Mouse (Mus musculus): ENCODE results near the gene Farp2. TPM values are rescaled to one million over a fixed set of nuclear protein-coding genes. Genes with fewer than 3 reads are reported as not detected.

The Farp2 gene
- polyA plus RNA-seq, 1 experiment from 2014 or later, result 5.1 TPM

- ATAC-seq, result no peak
- Histone ChIP-seq H3K4me2 (ENCODE audit: low read depth, low read length) (no peak overlapping the region), H3K27me3 (replicated peaks; ENCODE audit: control insufficient read depth, insufficient read depth, low read length) (no peaks in the 10 kb centered on the region), H3K9me3 (ENCODE audit: control insufficient read depth, low read length) (no peaks in the 10 kb centered on the region), H3K27ac (ENCODE audit: low read length) (no peak overlapping the region), H3K4me1 (ENCODE audit: control insufficient read depth, insufficient read depth, low read length) (no peaks in the 10 kb centered on the region), H3K9ac (ENCODE audit: low read depth, low read length) (no peak overlapping the region), H3K36me3 (ENCODE audit: control insufficient read depth, insufficient read depth, low read length) (no peaks in the 10 kb centered on the region), H3K4me3 (ENCODE audit: low read length) (no peak overlapping the region)
- 86% methylated on average over 4 of the region's 4 CpGs for WGBS
Observed at GRCm38 (mm10) chr1:93577861-93578260, 66.0 kb downstream of the Farp2 start.

GRCm38 (mm10) chr1:93581545-93581944, 69.7 kb downstream of the Farp2 start:
- Histone ChIP-seq H3K4me1 (ENCODE audit: control insufficient read depth, insufficient read depth, low read length) (no peaks in the 10 kb centered on the region), H3K27me3 (replicated peaks; ENCODE audit: control insufficient read depth, insufficient read depth, low read length) (no peaks in the 10 kb centered on the region), H3K36me3 (ENCODE audit: control insufficient read depth, insufficient read depth, low read length) (peaks cover 2% of the 10 kb centered on the region; the same call in 1 of the 2 replicates), H3K9ac (ENCODE audit: low read depth, low read length) (no peak overlapping the region), H3K27ac (ENCODE audit: low read length) (no peak overlapping the region), H3K4me2 (ENCODE audit: low read depth, low read length) (no peak overlapping the region), H3K9me3 (ENCODE audit: control insufficient read depth, low read length) (no peaks in the 10 kb centered on the region), H3K4me3 (ENCODE audit: low read length) (no peak overlapping the region)
- ATAC-seq, result no peak
- WGBS, result 96% methylated on average over 7 of the region's 7 CpGs

DNA sequence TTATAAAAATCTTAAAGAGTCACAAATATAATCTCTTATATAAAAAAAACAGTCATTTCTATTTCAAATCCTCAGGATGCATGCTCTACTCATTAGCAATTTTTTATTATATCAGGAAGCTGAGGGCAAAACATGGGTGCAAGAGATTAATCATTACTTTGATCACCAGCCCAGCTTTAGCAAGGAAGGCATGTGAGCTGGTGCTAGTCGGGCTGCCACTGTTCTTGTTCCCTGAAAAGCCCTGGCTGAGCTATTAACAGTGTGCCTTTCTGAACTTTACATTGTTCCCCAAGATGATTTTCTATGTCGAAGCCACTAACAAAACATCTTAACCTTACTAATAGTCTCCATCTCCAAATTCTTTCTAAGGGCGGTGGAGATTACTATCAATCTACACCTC, 76.5 kb downstream of the Farp2 start:
- Histone ChIP-seq H3K9me3 (ENCODE audit: control insufficient read depth, low read length) (no peaks in the 10 kb centered on the region), H3K27ac (ENCODE audit: low read length) (no peak overlapping the region), H3K9ac (ENCODE audit: low read depth, low read length) (no peak overlapping the region), H3K27me3 (replicated peaks; ENCODE audit: control insufficient read depth, insufficient read depth, low read length) (no peaks in the 10 kb centered on the region), H3K4me3 (ENCODE audit: low read length) (no peak overlapping the region), H3K36me3 (ENCODE audit: control insufficient read depth, insufficient read depth, low read length) (peaks cover 2% of the 10 kb centered on the region; the same call in 1 of the 2 replicates), H3K4me2 (ENCODE audit: low read depth, low read length) (no peak overlapping the region), H3K4me1 (ENCODE audit: control insufficient read depth, insufficient read depth, low read length) (no peaks in the 10 kb centered on the region)
- no peak for ATAC-seq
- WGBS, result 75% methylated on average over 3 of the region's 3 CpGs

DNA sequence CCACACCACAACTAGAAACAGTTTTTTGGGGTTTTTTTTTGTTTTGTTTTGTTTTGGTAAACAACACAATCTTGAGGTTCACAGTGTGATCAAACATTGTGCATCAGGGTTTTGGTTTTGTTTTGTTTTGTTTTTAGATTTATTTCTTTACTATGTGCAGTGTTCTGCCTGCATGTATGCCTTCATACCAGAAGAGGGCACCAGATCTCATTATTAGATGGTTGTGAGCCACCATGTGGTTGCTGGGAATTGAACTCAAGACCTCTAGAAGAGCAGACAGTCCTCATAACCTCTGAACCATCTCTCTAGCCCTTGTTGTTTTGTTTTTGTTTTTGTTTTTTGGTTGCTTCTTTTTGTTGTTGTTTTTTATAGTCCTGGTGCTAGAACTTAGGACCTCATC, 82.1 kb downstream of the Farp2 start:
- ATAC-seq, result no peak
- no peak overlapping the region for H3K4me2 ChIP-seq (ENCODE audit: low read depth, low read length)
- no peaks in the 10 kb centered on the region for H3K27me3 ChIP-seq (replicated peaks; ENCODE audit: control insufficient read depth, insufficient read depth, low read length)
- H3K9ac ChIP-seq (ENCODE audit: low read depth, low read length), result no peak overlapping the region
- no peaks in the 10 kb centered on the region for H3K4me1 ChIP-seq (ENCODE audit: control insufficient read depth, insufficient read depth, low read length)
- no peak overlapping the region for H3K27ac ChIP-seq (ENCODE audit: low read length)
- no peaks in the 10 kb centered on the region for H3K9me3 ChIP-seq (ENCODE audit: control insufficient read depth, low read length)
- no peak overlapping the region for H3K4me3 ChIP-seq (ENCODE audit: low read length)
- H3K36me3 ChIP-seq (ENCODE audit: control insufficient read depth, insufficient read depth, low read length), result no peaks in the 10 kb centered on the region

DNA sequence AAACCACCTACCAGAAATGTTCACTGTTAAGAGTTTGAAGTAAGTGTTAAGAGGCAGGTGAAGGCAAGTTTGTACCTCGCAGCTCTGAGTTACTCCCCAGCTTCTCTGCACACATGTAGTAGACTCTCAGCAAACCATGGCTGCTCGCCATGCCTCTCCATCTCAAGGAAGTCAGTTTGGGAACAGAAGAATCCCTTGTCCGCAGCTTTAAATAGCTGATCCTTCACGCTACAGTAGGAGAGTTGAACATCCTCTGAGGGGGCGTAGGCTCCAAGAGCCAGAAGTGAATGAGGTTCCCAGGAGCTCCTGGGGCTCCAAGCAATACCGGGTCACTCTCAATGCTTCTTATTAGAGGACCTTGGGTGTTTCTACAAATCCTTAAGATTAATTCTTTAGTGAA, 84.0 kb downstream of the Farp2 start:
- Histone ChIP-seq H3K9me3 (ENCODE audit: control insufficient read depth, low read length) (no peaks in the 10 kb centered on the region), H3K4me1 (ENCODE audit: control insufficient read depth, insufficient read depth, low read length) (no peaks in the 10 kb centered on the region), H3K4me2 (ENCODE audit: low read depth, low read length) (no peak overlapping the region), H3K27me3 (replicated peaks; ENCODE audit: control insufficient read depth, insufficient read depth, low read length) (no peaks in the 10 kb centered on the region), H3K27ac (ENCODE audit: low read length) (no peak overlapping the region), H3K4me3 (ENCODE audit: low read length) (no peak overlapping the region), H3K36me3 (ENCODE audit: control insufficient read depth, insufficient read depth, low read length) (no peaks in the 10 kb centered on the region), H3K9ac (ENCODE audit: low read depth, low read length) (no peak overlapping the region)
- ATAC-seq, result no peak
- WGBS, result 79% methylated on average over 6 of the region's 6 CpGs

DNA sequence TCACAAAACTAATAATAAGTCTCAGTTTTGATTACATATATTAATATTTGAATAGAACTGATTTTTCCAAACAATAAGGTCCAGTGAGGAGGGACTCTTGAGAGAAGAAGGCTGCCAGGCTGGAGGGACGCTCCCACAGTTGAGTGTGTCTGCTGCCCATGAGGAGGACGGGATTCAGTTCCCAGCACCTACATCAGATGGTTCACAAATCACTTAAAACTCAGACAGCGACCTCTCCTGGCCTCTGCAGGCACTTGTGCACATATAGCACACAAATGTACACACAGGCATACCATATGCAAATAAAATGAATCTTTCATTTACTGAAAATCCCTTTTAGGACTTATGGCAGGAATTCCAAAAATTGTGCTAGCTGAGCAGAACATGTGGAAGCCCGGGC, 91.0 kb downstream of the Farp2 start:
- Histone ChIP-seq H3K9me3 (ENCODE audit: control insufficient read depth, low read length) (0 out of 2 replicates have a peak, but pooled peaks cover 2% of the 10 kb centered on the region), H3K4me3 (ENCODE audit: low read length) (no peak overlapping the region), H3K36me3 (ENCODE audit: control insufficient read depth, insufficient read depth, low read length) (no peaks in the 10 kb centered on the region), H3K9ac (ENCODE audit: low read depth, low read length) (no peak overlapping the region), H3K27me3 (replicated peaks; ENCODE audit: control insufficient read depth, insufficient read depth, low read length) (no peaks in the 10 kb centered on the region), H3K4me2 (ENCODE audit: low read depth, low read length) (no peak overlapping the region), H3K4me1 (ENCODE audit: control insufficient read depth, insufficient read depth, low read length) (no peaks in the 10 kb centered on the region), H3K27ac (ENCODE audit: low read length) (no peak overlapping the region)
- WGBS, result 79% methylated on average over 4 of the region's 4 CpGs
- ATAC-seq, result no peak

GRCm38 (mm10) chr1:93603921-93604320, 92.0 kb downstream of the Farp2 start:
- no peak overlapping the region for H3K9ac ChIP-seq (ENCODE audit: low read depth, low read length)

GRCm38 (mm10) chr1:93607090-93608083, 95.5 kb downstream of the Farp2 start:
- H3K27ac ChIP-seq (ENCODE audit: low read length), result no peak overlapping the region
- no peak overlapping the region for H3K4me3 ChIP-seq (ENCODE audit: low read length)
- no peaks in the 10 kb centered on the region for H3K4me1 ChIP-seq (ENCODE audit: control insufficient read depth, insufficient read depth, low read length)
- H3K9me3 ChIP-seq (ENCODE audit: control insufficient read depth, low read length), result 0 out of 2 replicates have a peak, but pooled peaks cover 2% of the 10 kb centered on the region
- peak; percentile 60 for ATAC-seq
- H3K9ac ChIP-seq (ENCODE audit: low read depth, low read length), result no peak overlapping the region
- no peaks in the 10 kb centered on the region for H3K27me3 ChIP-seq (replicated peaks; ENCODE audit: control insufficient read depth, insufficient read depth, low read length)
- 84% methylated on average over 14 of the region's 14 CpGs for WGBS
- no peak overlapping the region for H3K4me2 ChIP-seq (ENCODE audit: low read depth, low read length)
- H3K36me3 ChIP-seq (ENCODE audit: control insufficient read depth, insufficient read depth, low read length), result no peaks in the 10 kb centered on the region

More at GRCm38 (mm10) chr1:93603921-93604320, 92.0 kb downstream of the Farp2 start:
- H3K4me2 ChIP-seq (ENCODE audit: low read depth, low read length), result no peak overlapping the region
- H3K4me3 ChIP-seq (ENCODE audit: low read length), result no peak overlapping the region
- 93% methylated on average over 12 of the region's 12 CpGs for WGBS
- no peaks in the 10 kb centered on the region for H3K4me1 ChIP-seq (ENCODE audit: control insufficient read depth, insufficient read depth, low read length)
- no peak overlapping the region for H3K27ac ChIP-seq (ENCODE audit: low read length)
- no peak for ATAC-seq
- H3K9me3 ChIP-seq (ENCODE audit: control insufficient read depth, low read length), result 0 out of 2 replicates have a peak, but pooled peaks cover 2% of the 10 kb centered on the region
- H3K27me3 ChIP-seq (replicated peaks; ENCODE audit: control insufficient read depth, insufficient read depth, low read length), result no peaks in the 10 kb centered on the region
- no peaks in the 10 kb centered on the region for H3K36me3 ChIP-seq (ENCODE audit: control insufficient read depth, insufficient read depth, low read length)

DNA sequence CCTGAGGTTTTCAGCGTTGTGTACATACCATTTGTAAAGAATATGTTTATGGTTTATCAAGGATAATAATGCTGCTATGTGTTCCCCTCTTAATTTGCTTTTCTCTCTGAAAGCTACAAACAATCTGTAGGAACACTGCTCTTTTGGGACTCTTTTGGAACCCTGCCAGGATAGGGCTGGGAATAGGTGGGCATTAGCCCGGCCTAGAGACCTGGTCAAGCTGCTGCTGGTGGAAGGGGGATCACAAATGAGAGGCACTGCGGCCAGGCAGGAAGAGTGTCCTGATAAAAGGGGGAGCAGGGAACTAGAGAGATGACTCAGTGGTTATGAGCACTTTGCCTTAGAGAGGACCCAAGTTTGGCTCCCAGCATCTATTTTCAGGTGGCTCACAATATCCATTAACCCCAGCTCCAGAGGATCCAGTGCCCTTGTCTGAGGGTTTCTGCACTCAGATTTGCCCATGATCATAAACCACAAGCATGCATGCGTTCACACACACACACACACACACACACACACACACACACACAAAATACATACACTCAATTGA, 96.9 kb downstream of the Farp2 start:
- Histone ChIP-seq H3K36me3 (ENCODE audit: control insufficient read depth, insufficient read depth, low read length) (no peaks in the 10 kb centered on the region), H3K4me1 (ENCODE audit: control insufficient read depth, insufficient read depth, low read length) (no peaks in the 10 kb centered on the region), H3K4me2 (ENCODE audit: low read depth, low read length) (no peak overlapping the region), H3K27ac (ENCODE audit: low read length) (no peak overlapping the region), H3K27me3 (replicated peaks; ENCODE audit: control insufficient read depth, insufficient read depth, low read length) (no peaks in the 10 kb centered on the region), H3K9me3 (ENCODE audit: control insufficient read depth, low read length) (0 out of 2 replicates have a peak, but pooled peaks cover 2% of the 10 kb centered on the region), H3K9ac (ENCODE audit: low read depth, low read length) (no peak overlapping the region), H3K4me3 (ENCODE audit: low read length) (no peak overlapping the region)
- no peak for ATAC-seq
- WGBS, result 83% methylated on average over 4 of the region's 4 CpGs

Data from intestine, embryonic 16.5 days (tissue).